Comparison of ENCODE assay signal across 9 mouse cellular contexts in the genomic region with DNA sequence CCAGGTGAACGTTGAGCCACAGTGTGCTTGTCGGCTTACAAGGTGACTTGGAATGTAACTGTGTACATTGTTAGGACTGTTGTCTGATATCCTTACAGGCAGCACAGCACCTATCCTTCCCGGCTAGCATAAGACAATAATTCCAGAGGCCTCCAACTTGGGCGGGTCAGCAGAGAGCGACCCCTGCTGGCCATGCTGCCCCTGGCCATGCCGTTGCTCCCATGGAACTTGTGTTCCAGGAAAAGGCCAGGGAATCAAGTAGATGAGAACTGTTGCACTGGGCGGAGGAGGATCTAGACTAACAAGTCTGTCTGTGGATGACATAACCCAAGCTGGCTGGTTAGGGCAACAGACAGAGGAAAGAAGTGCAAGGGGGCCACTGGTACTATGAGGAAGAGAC. TPM values are rescaled to one million over a fixed set of nuclear protein-coding genes. Genes with fewer than 3 reads are reported as not detected.
DNase-seq lines count a peak whose midpoint lies in the region; ATAC-seq and TF ChIP-seq lines count a peak whose summit lies in the region.
"Had no signal": no experiment of that assay in that cellular context is flagged by ENCODE, and none has a peak within 500 bp of the region (broad histone marks: within the 10 kb centered on the region; RNA-seq: fewer than 3 reads in every experiment).

No protein-coding gene starts in this region.

- TF ChIP-seq CTCF in testis, adult 2 months (IDR thresholded peaks at IDR 0.05; ENCODE audit: control insufficient read depth, insufficient read depth, insufficient replicate concordance, low read depth, low read length), result peak; percentile 61; the same call in 1 of the 2 replicates
- peak; percentile 78 for TF ChIP-seq CTCF in brain, embryonic 14.5 days (IDR thresholded peaks at IDR 0.05; ENCODE audit: borderline replicate concordance, extremely low read depth, insufficient read depth, insufficient read length)
- TF ChIP-seq CTCF in lung, postnatal 0 days (IDR thresholded peaks at IDR 0.05), result peak; percentile 90

- no peak for TF ChIP-seq POLR2A in testis, adult 2 months (IDR thresholded peaks at IDR 0.05; ENCODE audit: control insufficient read depth, low read depth, low read length)
- TF ChIP-seq POLR2A in brain, embryonic 14.5 days (IDR thresholded peaks at IDR 0.05; ENCODE audit: borderline replicate concordance, extremely low read depth, insufficient read depth, insufficient read length, poor library complexity, severe bottlenecking), result no peak

- no peaks in the 10 kb centered on the region for H3K27me3 ChIP-seq in testis, adult 2 months (ENCODE audit: control insufficient read depth, insufficient read depth, low read length)
- H3K27me3 ChIP-seq in forebrain, embryonic 13.5 days, result peaks cover 12% of the 10 kb centered on the region; the same call in 1 of the 2 replicates
- H3K27me3 ChIP-seq in intestine, embryonic 15.5 days (replicated peaks), result no peaks in the 10 kb centered on the region
- no peaks in the 10 kb centered on the region for H3K27me3 ChIP-seq in lung, postnatal 0 days (replicated peaks; ENCODE audit: insufficient read depth, low read length)
- H3K27me3 ChIP-seq in stomach, embryonic 16.5 days (ENCODE audit: control insufficient read depth, insufficient read depth, low read length), result no peaks in the 10 kb centered on the region
- H3K27me3 ChIP-seq: embryonic facial prominence, embryonic 13.5 days had no signal

- DNase-seq in testis, postnatal 14 days (ENCODE audit: low spot score), result no peak
- peak; percentile 80 for DNase-seq in brain, embryonic 14.5 days (ENCODE audit: low read depth)
- peak; percentile 81 for DNase-seq in lung, postnatal 0 days (ENCODE audit: low spot score)
- DNase-seq in thymus, postnatal 0 days (ENCODE audit: low spot score), result no peak

- H3K27ac ChIP-seq in testis, adult 2 months (ENCODE audit: control insufficient read depth, insufficient read depth, low read depth, low read length), result no peak overlapping the region
- no peak overlapping the region for H3K27ac ChIP-seq in forebrain, embryonic 13.5 days
- H3K27ac ChIP-seq in intestine, embryonic 15.5 days, result no peak overlapping the region
- H3K27ac ChIP-seq in lung, postnatal 0 days (ENCODE audit: low read length), result no peak overlapping the region
- no peak overlapping the region for H3K27ac ChIP-seq in stomach, embryonic 16.5 days (ENCODE audit: low read length)
- H3K27ac ChIP-seq: embryonic facial prominence, embryonic 13.5 days had no signal

- H3K9ac ChIP-seq in forebrain, embryonic 13.5 days, result no peak overlapping the region
- H3K9ac ChIP-seq in intestine, embryonic 15.5 days, result no peak overlapping the region
- H3K9ac ChIP-seq in lung, postnatal 0 days (replicated peaks; ENCODE audit: low read depth), result no peak overlapping the region
- no peak overlapping the region for H3K9ac ChIP-seq in stomach, embryonic 16.5 days (ENCODE audit: low read length)
- H3K9ac ChIP-seq: embryonic facial prominence, embryonic 13.5 days had no signal

- no peak overlapping the region for H3K4me3 ChIP-seq in testis, adult 2 months (ENCODE audit: control insufficient read depth, low read depth, low read length)
- H3K4me3 ChIP-seq in forebrain, embryonic 13.5 days, result no peak overlapping the region
- no peak overlapping the region for H3K4me3 ChIP-seq in intestine, embryonic 15.5 days (replicated peaks)
- no peak overlapping the region for H3K4me3 ChIP-seq in lung, postnatal 0 days (ENCODE audit: low read depth, low read length)
- no peak overlapping the region for H3K4me3 ChIP-seq in stomach, embryonic 16.5 days (replicated peaks; ENCODE audit: low read length)
- H3K4me3 ChIP-seq: embryonic facial prominence, embryonic 13.5 days had no signal

- H3K36me3 ChIP-seq in testis, adult 2 months (ENCODE audit: control insufficient read depth, insufficient read depth, low read length), result no peaks in the 10 kb centered on the region
- H3K36me3 ChIP-seq in forebrain, embryonic 13.5 days (ENCODE audit: poor library complexity, severe bottlenecking), result no peaks in the 10 kb centered on the region
- H3K36me3 ChIP-seq in intestine, embryonic 15.5 days, result no peaks in the 10 kb centered on the region
- no peaks in the 10 kb centered on the region for H3K36me3 ChIP-seq in lung, postnatal 0 days (ENCODE audit: insufficient read depth, low read length)
- no peaks in the 10 kb centered on the region for H3K36me3 ChIP-seq in stomach, embryonic 16.5 days (ENCODE audit: control insufficient read depth, insufficient read depth, low read length)

- no peak overlapping the region for H3K4me2 ChIP-seq in forebrain, embryonic 13.5 days
- H3K4me2 ChIP-seq in intestine, embryonic 15.5 days (replicated peaks), result no peak overlapping the region
- no peak overlapping the region for H3K4me2 ChIP-seq in lung, postnatal 0 days (replicated peaks; ENCODE audit: low read depth, low read length)
- no peak overlapping the region for H3K4me2 ChIP-seq in stomach, embryonic 16.5 days (ENCODE audit: low read depth, low read length)
- H3K4me2 ChIP-seq: embryonic facial prominence, embryonic 13.5 days had no signal

- WGBS in forebrain, embryonic 13.5 days, result 32% methylated on average over 7 of the region's 7 CpGs
- 35% methylated on average over 7 of the region's 7 CpGs for WGBS in intestine, embryonic 15.5 days
- 30% methylated on average over 7 of the region's 7 CpGs for WGBS in lung, postnatal 0 days
- 34% methylated on average over 7 of the region's 7 CpGs for WGBS in stomach, embryonic 16.5 days

- no peaks in the 10 kb centered on the region for H3K4me1 ChIP-seq in testis, adult 2 months (ENCODE audit: control insufficient read depth, insufficient read depth, low read length)
- peaks cover 32% of the 10 kb centered on the region for H3K4me1 ChIP-seq in forebrain, embryonic 13.5 days
- peaks cover 7% of the 10 kb centered on the region; the same call in 1 of the 2 replicates for H3K4me1 ChIP-seq in intestine, embryonic 15.5 days (replicated peaks)
- no peaks in the 10 kb centered on the region; the same call in none of the 2 replicates for H3K4me1 ChIP-seq in lung, postnatal 0 days (ENCODE audit: insufficient read depth, low read depth, low read length)
- peaks cover 10% of the 10 kb centered on the region for H3K4me1 ChIP-seq in stomach, embryonic 16.5 days (ENCODE audit: control insufficient read depth, insufficient read depth, low read length)

- ATAC-seq in forebrain, embryonic 13.5 days, result peak; percentile 22; the same call in 1 of the 2 replicates
- peak; percentile 65 for ATAC-seq in intestine, embryonic 15.5 days
- peak; percentile 69 for ATAC-seq in lung, postnatal 0 days
- peak; percentile 41 for ATAC-seq in stomach, embryonic 16.5 days (ENCODE audit: insufficient read depth, low FRiP score)

- no peaks in the 10 kb centered on the region; the same call in 1 of the 2 replicates for H3K9me3 ChIP-seq in forebrain, embryonic 13.5 days (replicated peaks)
- no peaks in the 10 kb centered on the region for H3K9me3 ChIP-seq in intestine, embryonic 15.5 days
- H3K9me3 ChIP-seq in lung, postnatal 0 days (ENCODE audit: low read length), result no peaks in the 10 kb centered on the region
- H3K9me3 ChIP-seq in stomach, embryonic 16.5 days (replicated peaks; ENCODE audit: control insufficient read depth, low read length), result no peaks in the 10 kb centered on the region
- H3K9me3 ChIP-seq: embryonic facial prominence, embryonic 13.5 days had no signal

- TF ChIP-seq EP300 in lung, postnatal 0 days (IDR thresholded peaks at IDR 0.05), result no peak

RNA-seq across cellular contexts. Expression of gene Elk3, which starts 19.6 kb away (rescaled TPM):
- 2.2 and 2.9 TPM in 2 replicates for polyA plus RNA-seq in testis, adult 2 months (2012; rRNA removed)
- 14.2 and 16.0 TPM in 2 replicates for polyA plus RNA-seq in brain, embryonic 14.5 days (2012; rRNA removed)
- 7.2 and 8.2 TPM in 2 replicates for polyA plus RNA-seq in forebrain, embryonic 13.5 days (2015; fragmentation: Nextera tagmentation; extraction: Ambion mirVana)
- polyA plus RNA-seq in intestine, embryonic 15.5 days (2015; fragmentation: Nextera tagmentation; extraction: Ambion mirVana), result 21.9 and 22.3 TPM in 2 replicates
- 56.0 and 61.5 TPM in 2 replicates for polyA plus RNA-seq in lung, postnatal 0 days (2015; fragmentation: Nextera tagmentation; extraction: Ambion mirVana)
- polyA plus RNA-seq in stomach, embryonic 16.5 days (2015; fragmentation: Nextera tagmentation; extraction: Ambion mirVana), result 19.1 and 23.6 TPM in 2 replicates
- 18.2 and 19.1 TPM in 2 replicates for polyA plus RNA-seq in thymus, postnatal 0 days (2015; fragmentation: Nextera tagmentation; extraction: Ambion mirVana)

Comparison
In these comparisons a context has a peak if more than half of its experiments do, and no peak if none do; other contexts are left out.
1. DNase-seq: peak in brain, embryonic 14.5 days (single experiment) and lung, postnatal 0 days (single experiment); none in testis, postnatal 14 days (single experiment) and thymus, postnatal 0 days (single experiment).
2. Peak in every context shown above with its lines, with median percentiles within 50 percentile points of each other: CTCF ChIP-seq and ATAC-seq.